Mouse (Mus musculus) neural tube, embryonic 12.5 days (tissue): ENCODE results near the gene Pnma1. TPM values are rescaled to one million over a fixed set of nuclear protein-coding genes. Genes with fewer than 3 reads are reported as not detected.

ENCODE experiments used
- ATAC-seq: fragments of 200-750 bp; cut with Nextera tagmentation; 2 replicates; pipeline ENCODE4 v1.8.0; 2017; ENCODE audit warnings: low read depth, mild to moderate bottlenecking, moderate TSS enrichment, moderate library complexity; ENCODE audit not compliant: low FRiP score
- H3K27ac ChIP-seq: fragments of 300-500 bp; sonication (generic); 2 replicates; pipeline ENCODE4 v1.5.1; 2016
- H3K27me3 ChIP-seq: fragments of 300-500 bp; sonication (generic); replicated peaks from 2 replicates; pipeline ENCODE4 v1.6.1; 2016; ENCODE audit warnings: mild to moderate bottlenecking
- H3K36me3 ChIP-seq: fragments of 300-500 bp; sonication (generic); 2 replicates; pipeline ENCODE4 v1.6.1; 2016; ENCODE audit warnings: mild to moderate bottlenecking
- H3K4me1 ChIP-seq: fragments of 300-500 bp; sonication (generic); 2 replicates; pipeline ENCODE4 v1.6.1; 2016
- H3K4me2 ChIP-seq: fragments of 300-500 bp; sonication (generic); replicated peaks from 2 replicates; pipeline ENCODE4 v1.6.1; 2016; ENCODE audit warnings: mild to moderate bottlenecking
- H3K4me3 ChIP-seq: fragments of 300-500 bp; sonication (generic); 2 replicates; pipeline ENCODE4 v1.5.1; 2016
- H3K9ac ChIP-seq: fragments of 300-500 bp; sonication (generic); 2 replicates; pipeline ENCODE4 v1.6.1; 2016; ENCODE audit warnings: mild to moderate bottlenecking
- H3K9me3 ChIP-seq: fragments of 300-500 bp; sonication (generic); 2 replicates; pipeline ENCODE4 v1.6.1; 2016; ENCODE audit warnings: mild to moderate bottlenecking
- WGBS: fragments of 180-500 bp; shearing (Covaris S2); methylation state at CpG from one replicate; pipeline ENCODE4 v1.1.7; 2016; 5-methylcytosine and 5-hydroxymethylcytosine counted together
- polyA plus RNA-seq: library from polyadenylated mRNA; unstranded; fragments of >200 nt; fragmentation: Nextera tagmentation; extraction: Ambion mirVana; gene quantifications from 2 replicates; pipeline ENCODE4 v1.2.1, GENCODE M21; 2016

Gene Pnma1
- polyA plus RNA-seq, 1 experiment from 2014 or later: 2.8 TPM

GRCm38 (mm10) chr12:84149971-84150370, 1.7 kb upstream of the Pnma1 start:
- ATAC-seq: no peak
- WGBS: 47% methylated on average over 15 of the region's 15 CpGs
- Histone ChIP-seq H3K4me1 (peaks cover 19% of the 10 kb centered on the region), H3K27ac (no peak overlapping the region), H3K4me2 (peak overlapping the region; percentile 21), H3K36me3 (peaks cover 27% of the 10 kb centered on the region), H3K27me3 (no peaks in the 10 kb centered on the region), H3K9ac (no peak overlapping the region), H3K4me3 (no peak overlapping the region), H3K9me3 (no peaks in the 10 kb centered on the region)

- Histone ChIP-seq H3K4me2 (peak overlapping the region; percentile 94), H3K4me1 (peaks cover 19% of the 10 kb centered on the region), H3K4me3 (peak overlapping the region; percentile 59), H3K9ac (no peak overlapping the region), H3K9me3 (no peaks in the 10 kb centered on the region), H3K27ac (no peak overlapping the region), H3K27me3 (no peaks in the 10 kb centered on the region), H3K36me3 (peaks cover 17% of the 10 kb centered on the region)
- 0 out of 2 replicates have a peak, but pooled peaks have one; percentile 26 for ATAC-seq
- WGBS: 6% methylated on average over 10 of the region's 10 CpGs
These were observed 328 bp upstream of the Pnma1 start for GRCm38 (mm10) chr12:84148622-84149012.

- Histone ChIP-seq H3K4me3 (no peak overlapping the region), H3K36me3 (peaks cover 8% of the 10 kb centered on the region), H3K27me3 (no peaks in the 10 kb centered on the region), H3K27ac (no peak overlapping the region), H3K4me2 (no peak overlapping the region), H3K9me3 (no peaks in the 10 kb centered on the region), H3K4me1 (no peaks in the 10 kb centered on the region), H3K9ac (no peak overlapping the region)
- WGBS: 42% methylated on average over 14 of the region's 14 CpGs
- ATAC-seq: no peak
These were observed 5.8 kb downstream of the Pnma1 start for GRCm38 (mm10) chr12:84142281-84143050.

GRCm38 (mm10) chr12:84141271-84141670, 7.0 kb downstream of the Pnma1 start:
- Histone ChIP-seq H3K4me1 (no peaks in the 10 kb centered on the region), H3K27me3 (no peaks in the 10 kb centered on the region), H3K36me3 (peaks cover 17% of the 10 kb centered on the region), H3K9ac (no peak overlapping the region), H3K27ac (no peak overlapping the region), H3K4me2 (no peak overlapping the region), H3K9me3 (no peaks in the 10 kb centered on the region), H3K4me3 (no peak overlapping the region)
- WGBS: 88% methylated on average over 4 of the region's 4 CpGs
- no peak for ATAC-seq

DNA sequence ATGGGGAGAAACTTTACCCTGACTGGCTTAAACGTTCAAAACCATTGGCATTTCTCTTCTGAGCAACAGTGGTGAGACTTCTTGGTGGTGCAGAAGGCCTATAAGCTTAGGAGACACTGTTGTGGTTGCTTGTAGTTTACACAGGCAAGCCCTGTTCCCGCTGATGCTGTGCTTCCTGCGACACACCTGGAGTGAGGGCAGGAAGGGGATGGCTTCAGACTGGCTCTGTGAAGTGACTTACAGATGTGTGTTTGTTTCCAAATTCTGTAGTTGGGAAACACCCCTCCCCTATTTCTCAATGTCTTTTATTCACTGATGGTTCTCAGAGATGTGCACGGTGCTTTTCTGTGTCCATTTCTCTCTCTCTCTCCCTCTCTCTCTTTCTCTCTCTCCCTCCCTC, 8.2 kb downstream of the Pnma1 start:
- no peak overlapping the region for H3K9ac ChIP-seq

GRCm38 (mm10) chr12:84137131-84137530, 11.2 kb downstream of the Pnma1 start:
- ATAC-seq: no peak
- 93% methylated on average over 7 of the region's 7 CpGs for WGBS
- Histone ChIP-seq H3K27ac (no peak overlapping the region), H3K27me3 (no peaks in the 10 kb centered on the region), H3K36me3 (peaks cover 20% of the 10 kb centered on the region), H3K9me3 (no peaks in the 10 kb centered on the region), H3K4me2 (no peak overlapping the region), H3K9ac (no peak overlapping the region), H3K4me3 (no peak overlapping the region), H3K4me1 (no peaks in the 10 kb centered on the region)

More for the DNA sequence above, 8.2 kb downstream of the Pnma1 start:
- H3K27ac ChIP-seq: no peak overlapping the region
- ATAC-seq: no peak
- 71% methylated on average over 4 of the region's 4 CpGs for WGBS
- H3K36me3 ChIP-seq: peaks cover 18% of the 10 kb centered on the region
- no peak overlapping the region for H3K4me3 ChIP-seq
- no peak overlapping the region for H3K4me2 ChIP-seq
- no peaks in the 10 kb centered on the region for H3K4me1 ChIP-seq
- no peaks in the 10 kb centered on the region for H3K9me3 ChIP-seq
- no peaks in the 10 kb centered on the region for H3K27me3 ChIP-seq

GRCm38 (mm10) chr12:84132265-84132664, 16.0 kb downstream of the Pnma1 start:
- Histone ChIP-seq H3K9me3 (no peaks in the 10 kb centered on the region), H3K27ac (no peak overlapping the region), H3K27me3 (no peaks in the 10 kb centered on the region), H3K9ac (no peak overlapping the region), H3K4me2 (no peak overlapping the region), H3K4me3 (no peak overlapping the region), H3K36me3 (peaks cover 36% of the 10 kb centered on the region), H3K4me1 (no peaks in the 10 kb centered on the region)
- 62% methylated on average over 3 of the region's 3 CpGs for WGBS
- ATAC-seq: no peak

GRCm38 (mm10) chr12:84129931-84130330, 18.4 kb downstream of the Pnma1 start:
- no peak overlapping the region for H3K9ac ChIP-seq
- no peaks in the 10 kb centered on the region for H3K4me1 ChIP-seq
- H3K36me3 ChIP-seq: peaks cover 35% of the 10 kb centered on the region
- H3K4me2 ChIP-seq: no peak overlapping the region
- no peak overlapping the region for H3K27ac ChIP-seq
- no peak overlapping the region for H3K4me3 ChIP-seq
- H3K27me3 ChIP-seq: no peaks in the 10 kb centered on the region
- no peak for ATAC-seq
- no peaks in the 10 kb centered on the region for H3K9me3 ChIP-seq
- WGBS: 94% methylated on average over 8 of the region's 8 CpGs

DNA sequence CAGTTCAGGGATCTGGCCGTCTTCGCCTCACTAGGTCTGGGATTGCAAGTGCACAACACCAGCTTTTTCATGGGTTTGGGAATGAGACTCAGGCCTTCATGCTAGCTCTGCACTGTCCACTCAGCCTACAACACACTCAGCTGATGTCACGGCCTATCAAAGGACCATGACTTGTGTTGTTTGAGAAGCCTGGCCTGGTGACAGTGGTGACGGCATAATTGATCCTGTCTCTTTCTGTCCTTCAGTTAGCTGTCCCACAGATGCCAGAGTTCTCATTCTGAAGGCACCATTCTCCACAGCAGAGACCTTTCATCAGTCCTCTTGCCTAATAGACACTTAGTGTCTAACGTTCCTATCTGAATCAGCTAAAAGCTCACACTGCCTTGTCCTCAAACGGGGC, 19.7 kb downstream of the Pnma1 start:
- H3K9ac ChIP-seq: no peak overlapping the region
- no peaks in the 10 kb centered on the region for H3K4me1 ChIP-seq
- ATAC-seq: no peak
- no peaks in the 10 kb centered on the region for H3K27me3 ChIP-seq
- H3K36me3 ChIP-seq: peaks cover 36% of the 10 kb centered on the region
- no peak overlapping the region for H3K4me3 ChIP-seq
- no peak overlapping the region for H3K27ac ChIP-seq
- no peak overlapping the region for H3K4me2 ChIP-seq
- WGBS: 81% methylated on average over 6 of the region's 6 CpGs
- no peaks in the 10 kb centered on the region for H3K9me3 ChIP-seq

- no peak overlapping the region for H3K27ac ChIP-seq
- 75% methylated on average over 2 of the region's 2 CpGs for WGBS
- H3K4me2 ChIP-seq: no peak overlapping the region
- H3K9me3 ChIP-seq: no peaks in the 10 kb centered on the region
- peaks cover 32% of the 10 kb centered on the region for H3K36me3 ChIP-seq
- no peaks in the 10 kb centered on the region for H3K4me1 ChIP-seq
- no peak for ATAC-seq
- H3K4me3 ChIP-seq: no peak overlapping the region
- no peaks in the 10 kb centered on the region for H3K27me3 ChIP-seq
- no peak overlapping the region for H3K9ac ChIP-seq
These were observed 21.4 kb downstream of the Pnma1 start for GRCm38 (mm10) chr12:84126899-84127298.

GRCm38 (mm10) chr12:84125892-84126291, 22.4 kb downstream of the Pnma1 start:
- no peak overlapping the region for H3K27ac ChIP-seq
- no peaks in the 10 kb centered on the region for H3K9me3 ChIP-seq
- H3K9ac ChIP-seq: no peak overlapping the region
- peaks cover 26% of the 10 kb centered on the region; the same call in 1 of the 2 replicates for H3K36me3 ChIP-seq
- H3K4me2 ChIP-seq: no peak overlapping the region
- ATAC-seq: no peak
- H3K4me1 ChIP-seq: no peaks in the 10 kb centered on the region
- 81% methylated on average over 12 of the region's 12 CpGs for WGBS
- H3K27me3 ChIP-seq: no peaks in the 10 kb centered on the region
- H3K4me3 ChIP-seq: no peak overlapping the region

DNA sequence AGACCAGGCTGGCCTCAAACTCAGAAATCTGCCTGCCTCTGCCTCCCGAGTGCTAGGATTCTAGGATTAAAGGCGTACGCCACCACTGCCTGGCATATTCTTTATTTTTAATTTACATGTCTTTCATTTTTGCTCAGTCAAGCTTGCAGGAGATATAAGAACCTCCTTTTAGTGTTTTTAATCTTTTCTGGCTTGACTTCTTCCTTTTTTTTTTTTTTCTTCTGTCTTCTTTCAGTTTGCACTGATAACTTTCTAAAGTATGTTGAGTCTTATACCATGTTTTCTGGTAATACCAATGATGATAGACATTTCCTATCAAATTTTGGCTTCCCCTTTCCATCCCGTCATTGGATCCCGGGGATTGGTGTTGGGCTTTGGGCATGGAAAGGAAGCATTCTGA, 28.7 kb downstream of the Pnma1 start:
- no peak for ATAC-seq
- H3K4me3 ChIP-seq: no peak overlapping the region
- WGBS: 98% methylated on average over 5 of the region's 5 CpGs
- H3K4me2 ChIP-seq: no peak overlapping the region
- H3K27ac ChIP-seq: no peak overlapping the region
- H3K36me3 ChIP-seq: no peaks in the 10 kb centered on the region
- H3K27me3 ChIP-seq: no peaks in the 10 kb centered on the region
- H3K4me1 ChIP-seq: peaks cover 8% of the 10 kb centered on the region
- H3K9ac ChIP-seq: no peak overlapping the region
- H3K9me3 ChIP-seq: no peaks in the 10 kb centered on the region
